Mouse (Mus musculus): ENCODE results near the gene Hnrnpa2b1. TPM values are rescaled to one million over a fixed set of nuclear protein-coding genes. Genes with fewer than 3 reads are reported as not detected.

The Hnrnpa2b1 gene
- polyA plus RNA-seq, 1 experiment from 2014 or later: 2,291 TPM

DNA sequence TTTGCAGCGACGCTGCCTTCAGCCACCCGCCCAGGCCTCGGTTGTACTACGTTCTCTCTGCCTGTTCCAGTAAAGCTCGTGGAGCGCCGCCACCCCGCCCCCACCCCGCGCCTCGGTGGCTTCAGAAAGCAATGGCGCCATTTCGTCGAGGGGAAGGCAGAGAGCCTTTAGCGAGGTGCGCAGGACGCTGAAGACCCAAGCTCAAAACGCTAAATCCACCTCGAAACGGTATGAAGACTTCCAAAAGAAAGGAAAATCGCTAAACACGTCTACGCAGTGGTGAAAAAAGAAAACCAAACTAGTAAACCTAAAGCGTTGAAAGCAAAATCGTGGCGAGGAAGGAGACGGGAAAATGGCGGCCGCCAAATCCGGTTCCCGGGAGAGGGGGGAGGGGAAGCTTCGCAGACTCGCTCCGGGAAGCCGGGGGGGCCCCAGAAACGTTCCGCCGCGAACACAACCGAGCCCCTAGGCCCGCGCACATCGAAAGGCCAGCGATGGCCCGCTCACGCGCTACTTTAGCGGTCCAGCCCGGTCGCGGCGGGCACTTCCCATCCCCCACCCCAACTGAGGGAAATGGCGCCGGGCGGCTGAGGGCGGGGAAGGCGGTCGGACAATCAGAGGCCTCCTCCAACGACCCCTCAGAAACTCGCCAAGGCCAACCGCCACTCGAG lies 668 bp downstream of the Hnrnpa2b1 start:
- Histone ChIP-seq H3K27ac (peak overlapping the region; percentile 100), H3K4me3 (replicated peaks) (peak overlapping the region; percentile 93), H3K4me1 (replicated peaks) (peaks cover 30% of the 10 kb centered on the region), H3K9ac (replicated peaks) (peak overlapping the region; percentile 100), H3K27me3 (no peaks in the 10 kb centered on the region), H3K4me2 (peak overlapping the region; percentile 67), H3K36me3 (peaks cover 52% of the 10 kb centered on the region), H3K9me3 (no peaks in the 10 kb centered on the region)
- under 1% methylated on average over 63 of the region's 63 CpGs for WGBS
- ATAC-seq (ENCODE audit: insufficient number of reproducible peaks, insufficient read depth, low FRiP score, low TSS enrichment, low read depth): peak; percentile 24; the same call in 1 of the 2 replicates

DNA sequence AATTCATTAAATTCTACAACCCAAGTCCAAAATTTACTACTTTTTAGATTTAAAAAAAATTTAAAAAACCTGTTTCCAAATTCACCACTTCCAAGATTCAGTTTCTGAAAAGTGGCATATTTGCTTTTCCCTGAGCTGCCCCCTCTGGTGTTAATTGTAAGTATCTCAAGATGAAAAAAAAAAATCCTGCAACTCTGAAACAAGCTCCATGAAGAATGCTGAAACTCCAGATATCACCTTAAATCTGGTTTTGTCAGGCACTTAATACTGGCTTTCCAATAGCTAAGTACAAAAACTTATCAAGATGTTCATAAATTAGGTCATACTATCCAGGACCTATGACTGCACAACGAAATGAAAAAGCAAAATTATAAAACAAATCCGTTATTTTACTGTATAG lies 2.0 kb downstream of the Hnrnpa2b1 start:
- under 1% methylated on average over 2 of the region's 2 CpGs for WGBS
- H3K27ac ChIP-seq: no peak overlapping the region

GRCm38 (mm10) chr6:51460363-51460762 lies 9.3 kb downstream of the Hnrnpa2b1 start:
- Histone ChIP-seq H3K27me3 (no peaks in the 10 kb centered on the region), H3K27ac (no peak overlapping the region), H3K36me3 (peaks cover 70% of the 10 kb centered on the region), H3K9ac (replicated peaks) (no peak overlapping the region), H3K9me3 (no peaks in the 10 kb centered on the region), H3K4me2 (no peak overlapping the region), H3K4me3 (replicated peaks) (no peak overlapping the region), H3K4me1 (replicated peaks) (no peaks in the 10 kb centered on the region; the same call in 1 of the 2 replicates)
- no peak for ATAC-seq (ENCODE audit: insufficient number of reproducible peaks, insufficient read depth, low FRiP score, low TSS enrichment, low read depth)
- 74% methylated on average over 3 of the region's 3 CpGs for WGBS

More for the DNA sequence above, 2.0 kb downstream of the Hnrnpa2b1 start:
- H3K27me3 ChIP-seq: no peaks in the 10 kb centered on the region
- H3K4me1 ChIP-seq (replicated peaks): peaks cover 25% of the 10 kb centered on the region
- ATAC-seq (ENCODE audit: insufficient number of reproducible peaks, insufficient read depth, low FRiP score, low TSS enrichment, low read depth): no peak
- H3K9ac ChIP-seq (replicated peaks): peak overlapping the region; percentile 65
- H3K4me2 ChIP-seq: peak overlapping the region; percentile 67
- peak overlapping the region; percentile 93 for H3K4me3 ChIP-seq (replicated peaks)
- no peaks in the 10 kb centered on the region for H3K9me3 ChIP-seq
- peaks cover 50% of the 10 kb centered on the region for H3K36me3 ChIP-seq

- H3K9ac ChIP-seq (replicated peaks): no peak overlapping the region
- H3K27me3 ChIP-seq: no peaks in the 10 kb centered on the region
- no peak overlapping the region for H3K4me2 ChIP-seq
- H3K4me1 ChIP-seq (replicated peaks): no peaks in the 10 kb centered on the region
- no peak overlapping the region for H3K4me3 ChIP-seq (replicated peaks)
- no peak for ATAC-seq (ENCODE audit: insufficient number of reproducible peaks, insufficient read depth, low FRiP score, low TSS enrichment, low read depth)
- peaks cover 66% of the 10 kb centered on the region for H3K36me3 ChIP-seq
- no peak overlapping the region for H3K27ac ChIP-seq
- WGBS: 73% methylated on average over 4 of the region's 4 CpGs
- no peaks in the 10 kb centered on the region for H3K9me3 ChIP-seq
Observed at GRCm38 (mm10) chr6:51460021-51460360, 9.7 kb downstream of the Hnrnpa2b1 start.

DNA sequence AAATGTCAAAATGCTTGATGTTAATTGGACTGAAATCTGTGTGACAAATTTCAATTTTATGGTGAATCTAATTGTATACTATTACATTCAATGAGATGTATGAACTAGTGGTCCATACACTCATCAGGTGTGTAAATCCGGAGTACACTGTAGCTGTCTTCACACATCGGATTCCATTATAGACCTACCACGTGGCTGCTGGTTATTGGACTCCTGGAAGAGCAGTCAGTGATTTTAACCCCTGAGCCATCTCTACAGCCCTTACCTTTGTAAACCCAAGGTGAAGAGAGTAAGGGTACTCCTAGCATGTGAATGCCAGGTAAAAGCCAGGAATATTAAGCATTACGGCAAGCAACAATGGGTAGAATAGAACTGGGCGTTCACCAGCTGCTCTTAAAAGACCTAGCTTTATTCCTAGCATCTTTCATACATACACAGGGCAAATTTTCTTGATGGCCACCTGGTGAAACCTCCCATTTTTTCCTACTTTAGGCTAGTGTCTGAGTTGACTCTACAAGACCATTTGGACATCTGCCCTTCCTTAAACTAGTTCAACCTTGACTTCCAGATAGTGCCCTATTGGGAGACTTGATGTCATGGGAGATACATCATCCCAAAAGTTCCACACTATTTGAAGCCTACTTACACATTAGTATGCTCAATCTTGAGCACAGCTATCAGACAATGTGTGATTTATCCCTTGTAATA lies 10.2 kb downstream of the Hnrnpa2b1 start:
- Histone ChIP-seq H3K4me1 (replicated peaks) (no peaks in the 10 kb centered on the region; the same call in 1 of the 2 replicates), H3K4me3 (replicated peaks) (no peak overlapping the region), H3K27me3 (no peaks in the 10 kb centered on the region), H3K36me3 (peaks cover 61% of the 10 kb centered on the region), H3K9me3 (no peaks in the 10 kb centered on the region), H3K9ac (replicated peaks) (no peak overlapping the region), H3K27ac (no peak overlapping the region), H3K4me2 (no peak overlapping the region)
- peak; percentile 44 for ATAC-seq (ENCODE audit: insufficient number of reproducible peaks, insufficient read depth, low FRiP score, low TSS enrichment, low read depth)
- WGBS: 39% methylated on average over 5 of the region's 5 CpGs

DNA sequence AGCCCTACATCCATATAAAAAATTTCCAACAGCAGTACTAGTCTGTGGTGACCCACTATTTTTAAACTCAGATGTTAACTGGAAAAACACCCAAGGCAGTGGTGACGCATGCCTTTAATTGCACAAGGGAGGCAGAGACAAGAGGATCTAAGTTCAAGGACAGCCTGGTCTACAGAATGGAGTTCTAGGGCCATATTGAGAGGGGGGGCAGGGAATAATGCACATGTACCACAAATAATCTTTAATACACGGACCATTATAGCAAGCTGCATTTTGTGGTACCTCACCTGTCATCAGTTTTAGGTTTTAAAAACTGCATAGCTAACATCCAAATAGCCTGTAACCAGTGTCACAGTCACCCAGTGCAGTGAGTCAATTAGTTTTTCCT lies 10.8 kb downstream of the Hnrnpa2b1 start:
- H3K9ac ChIP-seq (replicated peaks): no peak overlapping the region
- no peak overlapping the region for H3K4me3 ChIP-seq (replicated peaks)
- H3K4me2 ChIP-seq: no peak overlapping the region
- peak; percentile 30; the same call in 1 of the 2 replicates for ATAC-seq (ENCODE audit: insufficient number of reproducible peaks, insufficient read depth, low FRiP score, low TSS enrichment, low read depth)
- WGBS: 45% methylated on average over 2 of the region's 2 CpGs
- H3K4me1 ChIP-seq (replicated peaks): no peaks in the 10 kb centered on the region; the same call in 1 of the 2 replicates
- no peaks in the 10 kb centered on the region for H3K27me3 ChIP-seq
- no peaks in the 10 kb centered on the region for H3K9me3 ChIP-seq
- peaks cover 56% of the 10 kb centered on the region for H3K36me3 ChIP-seq
- H3K27ac ChIP-seq: no peak overlapping the region

DNA sequence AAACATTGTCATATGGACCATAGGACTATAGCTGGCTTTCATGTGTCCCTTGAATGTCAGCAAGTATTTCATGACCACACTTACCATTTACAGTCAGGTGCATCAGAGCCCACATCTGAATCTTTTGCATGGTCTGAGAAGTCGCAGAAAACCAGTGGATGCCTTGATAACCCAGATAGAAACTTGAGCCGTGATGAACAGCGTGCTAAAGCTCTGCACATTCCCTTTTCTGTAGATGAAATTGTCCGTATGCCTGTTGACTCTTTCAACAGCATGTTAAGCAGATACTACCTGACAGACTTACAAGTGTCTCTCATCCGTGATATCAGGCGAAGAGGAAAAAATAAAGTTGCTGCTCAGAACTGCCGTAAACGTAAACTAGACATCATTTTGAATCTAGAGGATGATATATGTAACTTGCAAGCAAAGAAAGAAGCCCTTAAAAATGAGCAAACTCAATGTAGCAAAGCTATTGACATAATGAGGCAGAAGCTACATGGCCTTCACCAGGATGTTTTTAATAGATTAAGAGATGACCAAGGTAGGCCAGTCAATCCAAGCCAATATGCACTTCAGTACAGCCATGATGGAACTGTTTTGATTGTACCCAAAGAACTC lies 11.8 kb downstream of the Hnrnpa2b1 start:
- H3K4me2 ChIP-seq: no peak overlapping the region
- ATAC-seq (ENCODE audit: insufficient number of reproducible peaks, insufficient read depth, low FRiP score, low TSS enrichment, low read depth): no peak
- H3K9ac ChIP-seq (replicated peaks): no peak overlapping the region
- WGBS: 84% methylated on average over 8 of the region's 8 CpGs
- peaks cover 45% of the 10 kb centered on the region for H3K36me3 ChIP-seq
- H3K4me1 ChIP-seq (replicated peaks): peaks cover 4% of the 10 kb centered on the region
- no peaks in the 10 kb centered on the region for H3K27me3 ChIP-seq
- no peak overlapping the region for H3K4me3 ChIP-seq (replicated peaks)
- 0 out of 2 replicates have a peak overlapping the region, but pooled peaks have one; percentile 1 for H3K27ac ChIP-seq
- H3K9me3 ChIP-seq: no peaks in the 10 kb centered on the region

DNA sequence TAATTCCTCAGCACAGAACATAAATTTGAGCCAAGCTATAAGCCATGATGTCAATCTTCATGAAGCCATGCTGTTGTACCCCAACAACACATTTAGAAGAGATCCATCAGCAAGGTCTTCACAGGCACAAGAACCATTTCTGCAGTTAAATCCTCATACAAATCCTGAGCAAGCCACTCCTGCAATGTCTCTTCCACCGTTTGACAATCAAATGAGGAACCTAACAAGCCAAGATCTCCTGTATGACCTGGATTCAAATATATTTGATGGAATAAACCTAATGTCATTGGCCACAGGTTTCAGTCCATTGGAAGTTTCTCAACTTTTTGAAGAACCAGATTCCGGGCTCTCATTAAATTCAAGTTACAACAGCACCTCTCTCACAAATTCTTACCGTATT lies 12.4 kb downstream of the Hnrnpa2b1 start:
- H3K27me3 ChIP-seq: no peaks in the 10 kb centered on the region
- peaks cover 42% of the 10 kb centered on the region for H3K36me3 ChIP-seq
- no peak overlapping the region for H3K9ac ChIP-seq (replicated peaks)
- no peak for ATAC-seq (ENCODE audit: insufficient number of reproducible peaks, insufficient read depth, low FRiP score, low TSS enrichment, low read depth)
- H3K4me3 ChIP-seq (replicated peaks): no peak overlapping the region
- no peak overlapping the region for H3K4me2 ChIP-seq
- H3K9me3 ChIP-seq: no peaks in the 10 kb centered on the region
- peaks cover 6% of the 10 kb centered on the region for H3K4me1 ChIP-seq (replicated peaks)
- 0 out of 2 replicates have a peak overlapping the region, but pooled peaks have one; percentile 1 for H3K27ac ChIP-seq
- WGBS: 79% methylated on average over 3 of the region's 3 CpGs

- Histone ChIP-seq H3K4me2 (no peak overlapping the region), H3K36me3 (peaks cover 33% of the 10 kb centered on the region), H3K27me3 (no peaks in the 10 kb centered on the region), H3K4me1 (replicated peaks) (peaks cover 6% of the 10 kb centered on the region), H3K27ac (0 out of 2 replicates have a peak overlapping the region, but pooled peaks have one; percentile 5), H3K9ac (replicated peaks) (no peak overlapping the region), H3K9me3 (no peaks in the 10 kb centered on the region), H3K4me3 (replicated peaks) (no peak overlapping the region)
- ATAC-seq (ENCODE audit: insufficient number of reproducible peaks, insufficient read depth, low FRiP score, low TSS enrichment, low read depth): no peak
- 70% methylated on average over 1 of the region's 1 CpGs for WGBS
Observed at GRCm38 (mm10) chr6:51456198-51456597, 13.5 kb downstream of the Hnrnpa2b1 start.

- H3K4me2 ChIP-seq: no peak overlapping the region
- 49% methylated on average over 3 of the region's 3 CpGs for WGBS
- H3K36me3 ChIP-seq: peaks cover 23% of the 10 kb centered on the region
- H3K27ac ChIP-seq: no peak overlapping the region
- no peaks in the 10 kb centered on the region for H3K27me3 ChIP-seq
- no peak for ATAC-seq (ENCODE audit: insufficient number of reproducible peaks, insufficient read depth, low FRiP score, low TSS enrichment, low read depth)
- H3K4me1 ChIP-seq (replicated peaks): peaks cover 8% of the 10 kb centered on the region
- H3K9me3 ChIP-seq: no peaks in the 10 kb centered on the region
- no peak overlapping the region for H3K9ac ChIP-seq (replicated peaks)
- no peak overlapping the region for H3K4me3 ChIP-seq (replicated peaks)
Observed at GRCm38 (mm10) chr6:51454949-51455348, 14.7 kb downstream of the Hnrnpa2b1 start.

DNA sequence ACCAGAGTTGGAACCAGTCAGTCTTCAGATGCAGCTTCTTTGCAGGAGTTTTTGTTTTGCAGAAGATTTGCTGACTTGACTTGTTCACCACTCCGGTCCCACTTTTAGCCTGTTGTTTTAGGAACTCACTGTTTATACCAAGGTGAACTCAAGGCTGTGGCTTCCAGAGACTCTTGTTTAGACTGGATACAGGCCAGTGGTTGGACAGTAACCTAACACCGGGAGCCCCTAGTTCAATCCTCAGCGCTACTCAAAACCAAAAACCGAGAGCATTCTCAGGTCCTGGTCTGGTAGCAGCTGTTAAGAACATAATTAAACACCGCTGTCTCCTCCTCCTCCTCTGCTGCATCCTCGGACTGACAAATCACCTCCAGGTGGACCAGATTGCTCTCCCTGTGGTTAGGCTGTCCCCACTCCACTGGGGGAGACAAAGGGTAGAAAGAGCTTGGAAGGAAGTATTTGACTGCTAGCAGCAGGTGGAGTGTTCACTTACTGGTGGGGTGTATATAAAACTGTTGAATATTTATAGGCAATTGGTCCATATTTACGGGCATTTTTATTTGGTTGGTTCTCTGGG lies 16.7 kb downstream of the Hnrnpa2b1 start:
- H3K27me3 ChIP-seq: no peaks in the 10 kb centered on the region
- no peaks in the 10 kb centered on the region for H3K9me3 ChIP-seq
- no peak for ATAC-seq (ENCODE audit: insufficient number of reproducible peaks, insufficient read depth, low FRiP score, low TSS enrichment, low read depth)
- H3K27ac ChIP-seq: no peak overlapping the region
- H3K4me3 ChIP-seq (replicated peaks): no peak overlapping the region
- H3K36me3 ChIP-seq: peaks cover 7% of the 10 kb centered on the region; the same call in 1 of the 2 replicates
- no peak overlapping the region for H3K4me2 ChIP-seq
- peaks cover 12% of the 10 kb centered on the region for H3K4me1 ChIP-seq (replicated peaks)
- no peak overlapping the region for H3K9ac ChIP-seq (replicated peaks)
- WGBS: 39% methylated on average over 7 of the region's 7 CpGs
